Mouse (Mus musculus): ENCODE results near the gene Lilra5.
"Not testable (repeated sequence)": the region's sequence is repeated elsewhere in the genome, so short reads cannot be mapped to it uniquely, and the experiment has no call there.

The Lilra5 gene

GRCm38 (mm10) chr7:4237454-4237853, at the start of gene Lilra5:
TSS of gene Lilra5 (plus strand) at chr7:4237754.
- DNase-seq (ENCODE audit: low spot score), result no peak

GRCm38 (mm10) chr7:4207126-4207525, 30.4 kb upstream of the Lilra5 start:
- no peak for DNase-seq (ENCODE audit: low spot score)

GRCm38 (mm10) chr7:4208626-4209025, 28.9 kb upstream of the Lilra5 start:
- no peak for DNase-seq (ENCODE audit: low spot score)

- not testable (repeated sequence) for DNase-seq (ENCODE audit: low spot score)
Measured at GRCm38 (mm10) chr7:4213436-4213835, 24.1 kb upstream of the Lilra5 start.

- no peak for DNase-seq (ENCODE audit: low spot score)
Measured at GRCm38 (mm10) chr7:4215396-4215795, 22.2 kb upstream of the Lilra5 start.

- DNase-seq (ENCODE audit: low spot score), result no peak
Measured at GRCm38 (mm10) chr7:4215805-4216204, 21.7 kb upstream of the Lilra5 start.

GRCm38 (mm10) chr7:4235536-4235935, 2.0 kb upstream of the Lilra5 start:
- DNase-seq (ENCODE audit: low spot score), result no peak

GRCm38 (mm10) chr7:4239038-4239721, 1.6 kb downstream of the Lilra5 start:
- no peak for DNase-seq (ENCODE audit: low spot score)

- DNase-seq (ENCODE audit: low spot score), result not testable (repeated sequence)
Measured at GRCm38 (mm10) chr7:4251211-4251610, 13.7 kb downstream of the Lilra5 start.

- DNase-seq (ENCODE audit: low spot score), result not testable (repeated sequence)
Measured at GRCm38 (mm10) chr7:4256060-4256459, 18.5 kb downstream of the Lilra5 start.

- not testable (repeated sequence) for DNase-seq (ENCODE audit: low spot score)
Measured at GRCm38 (mm10) chr7:4260521-4260920, 23.0 kb downstream of the Lilra5 start.

GRCm38 (mm10) chr7:4272106-4272505, 34.6 kb downstream of the Lilra5 start:
- DNase-seq (ENCODE audit: low spot score), result not testable (repeated sequence)

GRCm38 (mm10) chr7:4273874-4274273, 36.3 kb downstream of the Lilra5 start:
- not testable (repeated sequence) for DNase-seq (ENCODE audit: low spot score)

GRCm38 (mm10) chr7:4275500-4275899, 37.9 kb downstream of the Lilra5 start:
- DNase-seq (ENCODE audit: low spot score), result not testable (repeated sequence)

- no peak for DNase-seq (ENCODE audit: low spot score)
Measured at GRCm38 (mm10) chr7:4292638-4293037, 55.1 kb downstream of the Lilra5 start.

All from ovary, adult 18-20 months (tissue).